Mouse (Mus musculus) T-helper 1 cell (primary cell): ENCODE measurements around the gene Smap2.

Experiments
- in situ Hi-C: fragments of 300-600 bp; cut with MboI, MseI; formaldehyde crosslinking; loops from one replicate; pipeline ENCODE4 v1.15.1; 2025; ENCODE audit warnings: high pct_unique_total_duplicates

Gene Smap2

DNA sequence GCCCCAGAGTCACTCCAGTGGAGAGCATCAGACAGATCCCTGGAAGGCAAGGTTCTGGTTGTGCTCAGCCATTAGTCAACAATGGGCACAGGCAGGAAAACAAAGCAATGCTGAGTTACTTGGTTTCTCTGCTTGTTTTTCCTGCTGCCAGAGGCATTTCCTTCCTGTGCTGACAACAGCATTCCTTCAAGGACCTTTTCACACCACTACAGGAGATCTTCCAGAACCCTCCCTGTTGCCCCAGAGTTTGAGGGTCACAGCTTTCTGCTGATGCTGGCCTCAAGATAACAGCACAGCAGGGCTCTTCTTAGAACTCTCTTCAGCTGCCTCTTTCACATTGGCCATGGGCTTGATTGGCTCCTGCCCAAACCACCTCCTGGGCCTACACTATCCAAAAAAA lies 4.9 kb upstream of the Smap2 start:
- in situ Hi-C loops = no loop called here

DNA sequence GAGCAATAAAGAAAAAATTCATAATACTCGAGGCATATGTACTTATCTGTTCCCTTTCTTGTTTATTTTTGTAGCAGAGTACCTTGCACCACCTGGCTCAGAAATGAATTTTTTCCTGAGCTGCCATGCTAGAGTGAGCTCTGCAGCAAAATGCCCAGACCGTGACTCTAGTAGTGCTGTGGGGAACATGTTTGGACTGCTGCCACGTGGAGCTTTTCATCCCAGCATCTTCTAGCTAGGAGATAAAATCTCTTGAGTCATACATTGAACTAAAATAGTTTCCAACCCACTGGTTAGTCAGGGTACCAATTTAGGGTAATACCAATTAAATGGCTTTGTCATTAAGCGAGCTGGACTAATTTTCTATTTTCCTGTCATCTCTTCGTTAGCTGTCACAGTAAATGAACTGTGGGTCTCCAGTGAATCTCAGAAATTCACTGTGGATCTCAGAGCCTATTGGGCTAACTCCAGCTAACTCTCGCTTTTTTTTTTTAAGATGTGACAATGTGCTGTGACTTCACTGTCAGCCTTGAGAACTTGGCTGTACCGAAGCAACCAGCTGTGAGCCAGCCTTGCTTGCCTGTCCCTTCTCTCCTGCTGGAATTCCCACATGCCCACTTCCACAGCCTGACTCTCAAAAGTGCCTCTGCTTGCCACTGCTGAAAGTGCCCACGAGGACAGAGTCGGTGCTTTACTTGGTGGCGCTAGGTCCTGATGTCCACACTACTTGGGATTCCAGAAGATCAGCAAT lies 3.2 kb upstream of the Smap2 start:
- in situ Hi-C loops = no loop called here

DNA sequence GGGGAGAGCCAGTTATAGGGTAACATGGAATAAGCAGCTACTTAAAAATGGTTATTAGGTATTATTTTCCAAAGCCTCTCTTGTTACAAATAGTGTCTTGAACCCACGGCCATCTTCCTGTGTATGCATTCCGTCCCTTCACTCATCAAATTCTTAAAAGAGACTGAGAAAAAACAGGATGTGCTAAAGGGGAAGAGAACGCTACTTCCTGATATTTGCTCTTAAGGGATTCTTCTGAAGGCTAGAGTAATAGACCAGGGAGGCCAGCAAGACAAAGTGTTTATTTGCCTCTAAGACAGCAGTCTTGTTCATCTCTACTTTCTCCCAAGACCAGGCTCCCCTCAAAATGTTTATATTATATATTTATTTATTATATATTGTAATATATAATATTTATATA lies 1.2 kb upstream of the Smap2 start:
- in situ Hi-C loops = no loop called here

DNA sequence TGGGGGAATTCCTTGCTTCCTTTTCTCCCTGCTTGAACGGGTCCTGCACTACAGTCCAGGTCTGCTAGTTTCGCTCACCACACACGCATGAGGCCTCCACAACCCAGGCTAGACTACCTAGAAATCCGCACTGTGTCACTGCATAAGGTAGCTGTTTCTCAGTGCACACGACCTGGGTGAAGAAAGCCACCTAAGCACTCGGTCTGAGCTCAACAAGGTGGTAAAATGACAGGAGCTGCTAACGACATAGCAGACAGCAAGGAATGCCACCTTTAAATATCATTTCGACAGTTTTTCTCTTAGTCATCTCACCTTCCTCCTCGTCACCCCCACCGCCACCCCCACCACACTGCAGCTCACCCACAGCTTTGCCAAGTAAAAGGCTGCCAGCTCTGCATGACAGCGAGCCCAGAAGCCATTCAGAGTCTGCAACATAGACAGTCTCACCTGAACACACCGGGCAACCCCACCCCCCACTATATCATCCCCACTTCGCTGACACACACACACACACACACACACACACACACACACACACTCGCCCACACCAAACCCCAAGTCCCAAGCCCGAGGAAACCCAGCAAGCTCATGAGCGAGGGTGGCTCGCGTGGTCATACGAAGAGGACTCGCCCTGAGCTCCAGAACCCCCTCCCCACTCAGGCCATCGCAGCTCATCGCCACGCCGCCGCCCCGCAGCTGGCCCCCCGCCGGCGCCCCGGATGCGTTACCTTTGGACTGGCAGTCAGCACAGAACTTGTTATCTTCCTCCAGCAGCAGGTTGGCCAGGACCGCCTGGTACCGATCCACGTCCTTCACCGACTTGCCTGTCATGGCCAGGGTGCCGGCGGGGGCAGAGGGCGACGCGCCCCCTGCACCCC lies 787 bp downstream of the Smap2 start:
- in situ Hi-C loops = no loop called here

DNA sequence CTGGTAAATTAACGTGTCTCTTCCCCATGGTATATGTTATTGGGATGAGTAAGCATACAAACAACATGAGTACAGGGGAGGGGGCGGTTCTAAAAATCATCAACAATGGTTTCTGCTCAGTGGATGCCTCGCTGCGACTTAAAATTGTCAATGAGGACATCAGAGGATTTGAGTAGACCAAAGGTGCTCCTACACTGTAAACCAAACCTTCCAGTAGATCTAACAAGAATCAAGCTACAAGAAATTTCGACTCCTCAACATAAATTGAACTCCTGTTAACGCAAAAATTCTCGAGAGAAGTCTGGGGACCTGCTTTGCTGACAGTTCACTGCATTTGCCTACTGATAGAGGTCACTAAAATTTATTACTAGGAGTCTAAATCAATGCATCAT lies 1.8 kb downstream of the Smap2 start:
- in situ Hi-C loops = no loop called here

DNA sequence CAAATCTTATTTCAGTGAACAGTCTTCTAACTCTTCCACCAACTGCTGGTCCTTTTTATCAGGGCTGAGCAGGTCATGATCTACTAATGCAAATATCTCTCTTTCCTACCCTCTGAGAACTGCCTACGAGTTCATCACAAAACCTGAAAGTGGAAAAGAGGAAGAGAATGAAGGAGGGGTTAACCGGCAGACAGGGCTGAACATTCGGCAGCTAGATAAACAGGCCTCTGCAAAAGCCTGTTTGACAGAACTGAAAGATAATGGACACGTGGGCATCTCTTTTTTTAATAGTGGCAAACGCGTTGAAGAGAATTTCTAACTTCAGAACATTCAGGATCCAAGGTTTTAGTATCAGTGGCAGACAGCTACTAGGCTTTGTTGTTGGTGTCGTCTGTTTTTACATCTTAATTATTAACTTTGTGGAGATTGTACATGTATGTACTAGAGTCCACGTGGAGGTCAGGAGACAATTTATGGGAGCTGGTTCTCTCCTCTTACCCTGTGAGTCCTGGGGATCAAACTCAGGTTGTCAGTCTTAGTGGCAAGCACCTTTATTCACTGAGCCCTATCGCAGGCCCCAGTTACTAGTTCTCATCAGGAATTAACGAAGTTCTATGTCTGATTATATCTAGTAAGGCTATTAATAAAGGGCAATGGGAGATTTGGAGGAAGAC lies 2.3 kb downstream of the Smap2 start:
- in situ Hi-C loops = no loop called here

DNA sequence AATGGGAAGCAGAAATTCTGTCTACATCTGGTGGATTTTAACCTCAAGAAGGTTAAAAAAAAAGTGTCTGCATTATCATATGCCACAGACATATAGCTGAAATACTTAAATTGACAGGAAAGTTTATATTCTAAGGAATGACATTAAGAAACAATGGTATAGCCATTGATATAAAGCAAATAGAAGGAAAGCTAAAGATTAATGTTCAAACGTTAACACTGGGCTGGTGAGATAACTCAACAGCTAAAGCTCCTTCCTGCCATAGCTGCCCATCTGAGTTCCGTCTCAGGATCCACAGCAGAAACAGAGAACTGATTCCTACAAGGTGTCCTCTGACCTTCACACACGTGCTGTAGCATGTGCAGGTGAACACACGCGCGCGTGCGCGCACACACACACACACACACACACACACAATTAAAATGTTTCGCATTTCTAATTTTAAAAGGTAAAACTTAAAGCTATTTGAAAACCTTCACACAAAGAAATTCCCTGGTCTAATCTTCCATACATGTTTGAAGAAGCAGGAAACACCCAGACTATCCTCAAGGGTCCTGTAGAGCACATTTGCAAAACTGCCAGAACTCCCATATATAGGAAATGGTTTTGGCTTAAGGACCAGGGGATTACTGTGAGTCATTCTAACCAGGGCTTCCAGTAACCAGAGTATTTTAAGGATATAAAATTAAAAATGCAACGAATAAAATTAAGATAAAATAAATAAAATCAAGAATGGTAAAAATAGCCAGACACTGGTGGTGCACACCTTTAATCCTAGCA lies 6.1 kb downstream of the Smap2 start:
- in situ Hi-C loops = no loop called here

DNA sequence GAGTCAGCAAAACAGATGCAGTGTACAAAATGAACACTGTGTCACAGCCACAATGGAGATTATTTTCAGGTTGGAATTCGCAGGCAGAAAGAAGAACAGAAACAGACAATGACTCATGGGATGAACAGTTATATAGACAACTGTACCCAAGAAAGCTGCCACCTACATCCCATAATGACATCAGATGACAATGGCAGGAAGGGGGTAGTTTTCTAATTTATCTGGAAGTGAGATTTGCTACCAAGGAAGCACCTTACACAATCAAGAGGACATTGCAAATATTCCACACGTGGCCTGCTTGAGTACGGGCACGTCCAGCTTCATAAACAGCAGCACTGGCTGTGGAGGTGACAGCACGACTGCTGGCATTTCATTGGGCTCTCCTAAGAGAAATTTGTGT lies 7.9 kb downstream of the Smap2 start:
- in situ Hi-C loops = no loop called here

DNA sequence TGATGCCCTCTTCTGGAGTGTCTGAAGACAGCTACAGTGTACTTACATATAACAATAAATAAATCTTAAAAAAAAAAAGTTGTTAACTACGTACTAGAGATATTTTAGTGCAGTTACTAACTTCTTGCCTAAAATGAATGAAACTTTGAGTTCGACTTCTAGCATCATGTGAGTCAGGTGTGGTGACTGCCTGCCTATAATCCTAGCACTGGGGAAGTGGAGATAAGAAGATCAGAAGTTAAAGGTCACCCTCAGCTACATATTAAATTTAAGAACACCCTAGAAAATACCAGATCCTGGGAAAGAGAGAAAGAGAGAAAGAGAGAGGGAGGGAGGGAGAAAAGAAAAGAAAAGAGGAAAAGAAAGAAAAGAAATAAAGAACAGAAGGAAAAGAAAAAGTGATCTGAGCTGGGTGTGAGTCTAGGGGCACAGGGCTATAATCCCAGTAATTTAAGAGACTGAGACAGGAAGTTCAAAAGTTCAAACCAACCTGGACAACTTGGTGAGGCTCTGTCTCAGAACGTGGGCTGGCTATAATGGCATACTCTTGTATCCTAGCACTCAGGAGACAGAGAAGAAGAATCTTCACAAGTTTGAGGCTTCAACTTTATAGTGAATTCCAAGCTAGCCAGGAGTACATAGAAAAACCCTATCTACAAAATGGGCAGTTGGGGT lies 8.8 kb downstream of the Smap2 start:
- in situ Hi-C loops = no loop called here

DNA sequence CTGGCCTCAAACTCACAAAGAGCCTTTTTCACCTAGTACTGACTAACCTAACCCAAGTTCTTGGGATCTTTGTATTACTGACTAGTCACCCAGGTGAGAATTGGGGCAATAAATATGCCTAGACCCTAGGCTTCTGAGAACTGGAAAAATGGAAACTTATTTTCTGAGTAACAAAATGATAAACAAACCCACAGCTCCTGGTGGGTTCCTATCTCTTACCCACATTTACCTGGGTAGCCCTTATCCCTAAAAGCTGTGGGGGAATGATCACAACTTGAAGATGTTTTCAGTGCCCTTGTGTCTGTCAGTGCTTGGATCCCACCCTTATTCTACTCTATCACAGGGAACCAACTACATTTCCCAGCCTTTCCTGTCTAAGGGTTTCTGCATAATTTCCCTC lies 10.0 kb downstream of the Smap2 start:
- in situ Hi-C loops = no loop called here

DNA sequence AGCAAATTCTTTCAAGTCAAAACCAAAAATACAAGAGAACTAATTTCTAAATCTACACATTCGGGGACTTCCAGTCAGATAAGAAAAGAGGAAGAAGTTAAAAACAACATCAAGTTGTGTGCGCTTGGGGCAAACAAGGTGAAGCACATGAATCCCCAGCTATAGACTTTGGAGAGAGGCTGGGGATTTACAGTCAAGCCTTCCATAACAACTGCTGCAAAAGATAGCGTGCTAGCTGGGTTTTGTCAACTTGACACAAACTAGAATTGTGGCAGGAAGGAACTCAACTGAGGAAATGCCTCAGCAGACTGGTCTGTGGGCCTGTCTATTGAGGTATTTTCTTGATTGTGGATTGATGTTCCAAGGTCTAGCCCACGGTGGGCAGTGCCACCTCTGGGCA lies 12.4 kb downstream of the Smap2 start:
- in situ Hi-C loops = no loop called here

DNA sequence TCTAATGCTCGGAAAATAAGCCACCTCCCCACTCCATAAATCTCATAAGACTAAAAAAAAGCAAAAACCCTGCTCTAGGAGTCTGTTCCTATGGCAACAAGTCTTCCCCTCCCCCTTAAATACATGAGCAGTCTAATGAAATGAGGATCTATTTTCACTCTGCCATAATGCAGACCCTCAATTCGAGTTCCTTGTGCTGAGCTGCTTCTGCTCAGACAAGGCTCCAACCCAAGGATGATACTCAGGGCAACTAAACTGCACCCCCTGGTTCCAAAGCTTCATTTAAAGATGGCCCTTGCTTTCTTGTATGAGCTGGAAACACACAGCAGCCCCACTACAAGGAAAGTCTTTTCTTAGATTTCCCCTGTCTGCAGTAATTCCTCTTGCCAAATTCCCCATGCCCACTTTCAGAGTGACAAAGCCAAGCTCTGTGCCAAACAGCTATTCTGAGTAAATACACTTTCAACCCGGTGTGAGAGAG lies 13.4 kb downstream of the Smap2 start:
- in situ Hi-C loops = no loop called here

DNA sequence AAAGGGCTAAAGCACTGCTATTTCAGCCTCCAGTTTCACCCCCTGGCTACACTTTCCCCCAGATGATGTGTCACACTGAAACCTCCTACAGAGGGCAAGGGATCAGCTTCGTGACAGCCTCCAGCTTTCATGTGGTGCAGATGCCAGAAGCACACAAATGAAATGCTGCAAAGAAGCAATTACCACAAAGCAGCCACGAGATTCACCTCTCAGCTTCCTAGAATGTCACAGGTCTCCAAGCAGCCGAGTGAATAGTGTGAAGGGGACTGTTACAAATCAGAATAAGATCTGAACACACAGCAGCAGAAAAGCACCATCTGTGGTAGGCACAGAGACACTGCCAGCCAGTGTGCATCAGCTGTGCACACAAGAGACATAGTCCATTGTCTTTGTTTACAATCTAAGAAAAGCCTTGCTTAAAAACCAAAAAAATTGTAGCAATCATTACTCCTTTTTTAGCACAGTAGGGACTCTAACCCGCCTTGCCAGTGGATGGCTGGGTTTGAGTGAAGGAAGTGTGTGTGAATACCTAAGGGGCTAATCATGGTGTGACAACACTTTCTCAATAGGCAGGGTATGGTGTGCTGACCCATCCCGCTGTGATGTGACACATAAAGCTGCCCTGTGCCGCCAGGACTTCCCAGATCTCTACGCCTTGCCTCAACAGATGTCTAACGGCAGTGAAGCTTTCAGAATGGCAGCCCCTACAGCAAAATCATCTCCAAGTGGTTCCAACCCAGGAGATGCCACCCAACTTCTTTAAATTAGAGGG lies 14.5 kb downstream of the Smap2 start:
- in situ Hi-C loops = no loop called here

DNA sequence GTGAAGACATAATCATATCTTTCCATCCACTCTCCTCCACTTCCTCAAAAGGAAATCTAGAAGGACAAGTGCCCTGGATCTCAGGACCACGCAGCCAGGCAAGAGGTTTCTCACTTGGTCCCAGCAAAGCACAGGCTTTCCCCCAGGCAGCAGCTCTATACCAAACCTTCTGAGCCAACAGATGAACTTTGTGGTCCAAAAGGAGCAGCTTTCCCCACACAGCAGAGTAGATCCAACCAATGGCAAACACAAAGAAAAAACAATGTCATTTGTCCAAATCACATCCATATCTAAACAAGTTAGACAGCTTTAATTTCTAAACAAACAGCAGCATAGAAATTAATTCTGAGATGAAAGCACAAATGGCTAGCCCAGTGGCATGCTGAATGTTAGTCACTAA lies 15.4 kb downstream of the Smap2 start:
- in situ Hi-C loops = no loop called here

DNA sequence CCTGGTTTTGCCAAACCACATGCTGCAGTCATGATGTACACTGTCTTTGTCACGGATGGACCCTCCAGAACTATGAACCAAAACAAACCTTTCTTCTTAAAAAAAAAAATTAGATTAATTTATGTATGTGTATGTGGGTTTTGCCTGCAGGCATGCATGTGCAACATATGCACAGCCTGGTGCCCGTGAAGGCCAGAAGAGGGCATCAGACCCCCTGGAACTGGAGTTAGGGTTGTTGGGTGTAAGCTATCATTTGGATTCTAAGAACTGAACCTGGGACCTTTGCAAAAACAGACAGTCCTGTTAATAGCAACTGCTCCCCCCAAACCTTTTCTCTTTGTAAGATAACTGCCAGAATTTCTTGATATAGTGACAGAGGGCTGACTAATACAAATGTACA lies 16.0 kb downstream of the Smap2 start:
- in situ Hi-C loops = no loop called here

DNA sequence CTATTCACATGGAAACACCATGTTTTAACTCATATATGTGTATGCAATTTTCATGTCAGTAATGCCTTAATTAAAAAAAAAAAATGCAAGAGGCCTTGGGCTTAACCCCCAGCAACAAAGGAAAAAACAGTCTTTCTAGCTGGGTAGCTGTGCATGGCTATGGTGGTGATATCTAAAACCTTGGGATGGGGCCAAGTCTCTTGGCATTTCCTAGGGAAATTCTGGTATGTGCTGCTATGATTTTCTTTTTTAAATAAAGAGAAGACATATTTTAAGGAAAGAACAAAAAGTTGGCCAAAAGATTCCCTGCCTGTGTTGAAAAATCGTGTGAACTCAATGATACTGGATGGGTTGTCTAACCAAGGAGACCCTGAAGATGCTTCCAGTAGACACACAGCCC lies 21.1 kb downstream of the Smap2 start:
- in situ Hi-C loops = no loop called here

DNA sequence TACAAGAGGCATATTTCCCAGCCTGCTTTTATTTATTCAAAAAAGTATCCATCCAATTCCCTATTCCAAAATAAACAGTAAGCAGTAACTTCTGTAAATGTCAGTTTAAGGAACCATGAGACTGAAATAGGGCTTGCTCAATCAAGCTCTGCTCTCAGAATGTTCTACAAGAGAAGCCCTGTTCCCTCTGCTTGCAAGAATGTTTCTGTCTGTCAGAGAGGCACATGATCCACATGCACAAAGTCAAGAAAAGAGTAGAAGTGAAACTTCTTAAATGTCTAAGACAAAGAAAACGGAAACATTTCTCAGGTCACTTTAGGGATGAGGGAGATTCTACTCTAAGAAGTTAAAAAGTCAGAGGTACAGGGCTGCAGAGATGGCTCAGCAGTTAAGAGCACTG lies 24.0 kb downstream of the Smap2 start:
- in situ Hi-C loops = no loop called here

DNA sequence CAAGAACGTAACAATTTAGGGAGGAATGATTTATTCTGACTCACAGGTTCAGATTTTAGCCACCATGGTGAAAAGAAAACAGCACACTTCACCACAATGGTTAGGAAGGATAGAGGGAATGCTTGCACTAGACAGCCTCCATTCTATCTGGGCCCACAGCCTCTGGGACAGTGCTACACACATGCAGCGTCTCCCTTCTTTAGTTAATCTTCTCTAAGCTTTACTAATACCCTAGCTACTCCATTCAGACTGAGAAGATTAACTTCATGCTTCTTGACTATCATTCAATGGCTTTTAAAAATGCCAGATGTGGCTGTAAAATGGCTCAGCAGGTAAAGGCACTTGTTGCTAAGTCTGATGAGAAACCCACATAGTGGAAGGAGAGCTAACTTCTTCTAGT lies 24.8 kb downstream of the Smap2 start:
- in situ Hi-C loops = no loop called here

DNA sequence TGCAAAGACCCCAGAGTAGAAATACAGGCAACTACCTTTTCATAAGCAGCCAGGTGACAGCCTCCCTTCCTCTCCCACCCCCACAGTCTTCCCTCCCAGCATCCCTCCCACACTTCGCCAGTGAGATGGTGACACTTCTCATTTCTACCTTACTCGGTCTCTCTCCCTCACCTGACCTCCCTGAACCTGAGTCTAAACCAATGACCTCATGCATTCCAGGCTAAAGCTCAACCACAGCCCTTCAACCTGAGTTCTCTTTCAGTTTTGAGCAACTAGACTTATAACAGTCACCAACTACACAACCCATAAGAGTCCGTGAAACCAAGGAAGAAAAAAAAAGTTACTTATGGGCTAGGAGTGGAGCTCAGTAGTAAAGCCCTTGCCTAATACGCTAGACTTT lies 29.7 kb downstream of the Smap2 start:
- in situ Hi-C loops = loop anchor here (5.0 kb wide), 1 partner anchor 45 kb away; no protein-coding TSS in a partner anchor

DNA sequence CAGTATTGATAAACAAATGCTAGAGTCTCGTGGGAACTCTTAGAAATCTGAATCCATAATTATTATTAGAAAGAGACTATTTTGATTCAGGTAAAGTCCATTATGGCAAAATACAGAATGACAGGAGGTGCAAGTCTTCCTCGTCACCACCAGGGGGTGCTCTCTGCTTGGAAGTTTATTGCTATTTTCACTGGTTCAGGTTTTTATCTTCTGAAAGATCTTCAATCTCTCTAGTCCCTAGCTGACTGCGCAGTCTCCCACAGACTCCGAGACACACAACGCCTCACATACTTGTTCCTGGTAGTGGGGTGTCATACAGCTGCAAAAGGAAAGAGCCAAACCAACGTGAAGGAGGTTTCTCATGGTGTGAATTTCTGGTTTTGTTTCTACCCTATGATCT lies 30.6 kb downstream of the Smap2 start:
- in situ Hi-C loops = loop anchor here (5.0 kb wide), 1 partner anchor 46 kb away; no protein-coding TSS in a partner anchor
